Mouse (Mus musculus): ENCODE results near the gene C1qtnf9. TPM values are rescaled to one million over a fixed set of nuclear protein-coding genes. Genes with fewer than 3 reads are reported as not detected.

C1qtnf9 gene
- polyA plus RNA-seq, 1 experiment from 2014 or later, result 0.45 TPM

DNA sequence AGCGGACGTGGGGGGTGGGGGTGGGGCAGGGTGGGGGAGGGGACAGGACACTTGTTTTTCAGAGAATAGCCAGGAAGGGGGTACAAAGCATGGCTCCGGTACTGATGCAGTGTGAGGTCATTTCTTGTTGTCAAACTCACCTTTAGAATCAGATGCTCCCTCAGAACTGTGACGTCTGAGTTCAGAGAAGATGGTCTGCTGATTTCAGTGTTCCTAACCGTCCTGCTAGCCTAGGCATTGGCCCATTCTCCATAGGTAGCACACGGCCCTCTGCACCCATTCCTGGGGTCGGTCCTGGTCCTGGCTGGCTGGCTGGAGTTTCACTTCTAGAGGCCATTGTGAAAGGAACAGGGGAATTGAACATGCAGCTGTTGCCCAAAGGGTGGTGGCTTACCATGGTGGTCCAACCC, 30.7 kb upstream of the C1qtnf9 start:
- no peak overlapping the region for H3K4me3 ChIP-seq (replicated peaks)
- H3K36me3 ChIP-seq, result no peaks in the 10 kb centered on the region
- no peaks in the 10 kb centered on the region for H3K27me3 ChIP-seq
- WGBS, result 27% methylated on average over 7 of the region's 7 CpGs
- H3K4me1 ChIP-seq (replicated peaks), result peaks cover 75% of the 10 kb centered on the region
- peak overlapping the region; percentile 90 for H3K27ac ChIP-seq
- H3K9me3 ChIP-seq, result no peaks in the 10 kb centered on the region
- ATAC-seq (ENCODE audit: insufficient number of reproducible peaks, insufficient read depth, low FRiP score, low TSS enrichment, low read depth), result no peak
- H3K4me2 ChIP-seq, result peak overlapping the region; percentile 15; the same call in 1 of the 2 replicates
- H3K9ac ChIP-seq (replicated peaks), result 0 out of 2 replicates have a peak overlapping the region, but pooled peaks have one; percentile 18

DNA sequence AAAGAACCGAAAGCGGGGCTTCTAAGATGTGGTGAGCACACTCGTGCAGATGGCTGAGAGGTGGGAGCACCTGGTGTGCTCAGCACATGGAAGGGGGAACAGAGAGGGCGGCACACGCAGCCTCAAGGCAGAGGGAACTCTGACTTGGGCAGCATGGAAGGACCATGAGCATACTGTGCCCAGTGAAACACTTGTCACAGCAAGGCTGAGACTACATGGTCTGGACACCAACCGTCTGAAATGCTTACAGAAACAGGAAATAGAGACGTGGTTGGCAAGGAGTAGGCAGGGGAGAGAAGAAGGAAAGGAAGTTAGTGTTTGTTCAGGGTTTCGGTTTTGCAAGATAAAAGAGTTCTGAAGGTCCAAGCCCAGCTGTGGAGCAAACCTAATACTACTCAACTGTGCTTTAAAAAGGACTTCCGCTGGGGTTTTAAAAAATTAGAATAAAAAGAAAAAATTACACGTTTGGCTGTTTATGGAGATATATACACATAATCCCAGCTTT, 29.4 kb upstream of the C1qtnf9 start:
- peak overlapping the region; percentile 90 for H3K27ac ChIP-seq
- peaks cover 67% of the 10 kb centered on the region for H3K4me1 ChIP-seq (replicated peaks)
- no peak overlapping the region for H3K4me3 ChIP-seq (replicated peaks)
- no peak for ATAC-seq (ENCODE audit: insufficient number of reproducible peaks, insufficient read depth, low FRiP score, low TSS enrichment, low read depth)
- H3K9ac ChIP-seq (replicated peaks), result no peak overlapping the region
- no peaks in the 10 kb centered on the region for H3K36me3 ChIP-seq
- no peaks in the 10 kb centered on the region for H3K27me3 ChIP-seq
- H3K9me3 ChIP-seq, result no peaks in the 10 kb centered on the region
- H3K4me2 ChIP-seq, result no peak overlapping the region
- 62% methylated on average over 10 of the region's 10 CpGs for WGBS

DNA sequence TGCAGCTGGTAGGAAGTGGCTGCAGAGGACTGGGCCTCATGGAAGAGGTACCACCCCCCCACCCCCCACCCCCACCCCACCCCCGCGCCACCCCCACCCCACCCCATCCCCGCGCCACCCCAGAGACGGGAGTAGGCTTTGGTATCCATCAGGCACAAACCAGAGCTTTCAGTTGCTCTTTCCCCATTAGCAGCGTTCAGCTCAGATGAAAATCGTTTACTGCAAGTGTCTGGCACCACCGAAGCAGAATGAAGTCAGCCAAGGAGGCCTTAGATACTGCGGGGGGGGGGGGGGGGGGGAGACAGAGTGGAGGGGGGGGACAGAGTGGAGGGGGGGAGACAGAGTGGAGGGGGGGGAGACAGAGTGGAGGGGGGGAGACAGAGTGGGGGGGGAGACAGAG, 28.8 kb upstream of the C1qtnf9 start:
- H3K36me3 ChIP-seq, result no peaks in the 10 kb centered on the region
- H3K4me1 ChIP-seq (replicated peaks), result peaks cover 67% of the 10 kb centered on the region
- H3K9ac ChIP-seq (replicated peaks), result no peak overlapping the region
- H3K9me3 ChIP-seq, result no peaks in the 10 kb centered on the region
- H3K4me2 ChIP-seq, result 0 out of 2 replicates have a peak overlapping the region, but pooled peaks have one; percentile 7
- ATAC-seq (ENCODE audit: insufficient number of reproducible peaks, insufficient read depth, low FRiP score, low TSS enrichment, low read depth), result no peak
- H3K27me3 ChIP-seq, result no peaks in the 10 kb centered on the region
- no peak overlapping the region for H3K4me3 ChIP-seq (replicated peaks)
- WGBS, result 7% methylated on average over 8 of the region's 9 CpGs
- H3K27ac ChIP-seq, result peak overlapping the region; percentile 90

DNA sequence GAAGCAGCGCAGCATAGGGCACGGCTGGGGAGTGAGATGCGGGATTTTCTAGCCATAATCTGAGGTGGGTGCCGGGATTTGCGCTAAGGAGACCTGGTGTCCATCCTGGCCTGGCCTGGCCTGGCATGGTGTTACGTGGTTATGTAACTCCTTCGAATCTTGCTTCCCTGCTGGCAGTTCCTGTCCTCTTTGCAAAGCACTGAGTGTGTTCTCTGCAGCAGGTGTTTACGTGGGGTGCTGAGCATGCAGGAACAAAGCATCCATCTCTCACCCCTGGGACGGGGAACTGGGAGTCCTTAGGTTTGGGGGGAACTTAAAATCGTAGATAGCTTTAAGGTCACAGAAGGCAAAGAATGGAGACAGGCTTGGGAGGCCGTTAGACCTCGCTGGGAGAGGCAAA, 28.3 kb upstream of the C1qtnf9 start:
- Histone ChIP-seq H3K9ac (replicated peaks) (no peak overlapping the region), H3K4me2 (0 out of 2 replicates have a peak overlapping the region, but pooled peaks have one; percentile 7), H3K27me3 (no peaks in the 10 kb centered on the region), H3K4me1 (replicated peaks) (peaks cover 68% of the 10 kb centered on the region), H3K27ac (peak overlapping the region; percentile 90), H3K4me3 (replicated peaks) (no peak overlapping the region), H3K9me3 (no peaks in the 10 kb centered on the region), H3K36me3 (no peaks in the 10 kb centered on the region)
- 56% methylated on average over 12 of the region's 12 CpGs for WGBS
- no peak for ATAC-seq (ENCODE audit: insufficient number of reproducible peaks, insufficient read depth, low FRiP score, low TSS enrichment, low read depth)

DNA sequence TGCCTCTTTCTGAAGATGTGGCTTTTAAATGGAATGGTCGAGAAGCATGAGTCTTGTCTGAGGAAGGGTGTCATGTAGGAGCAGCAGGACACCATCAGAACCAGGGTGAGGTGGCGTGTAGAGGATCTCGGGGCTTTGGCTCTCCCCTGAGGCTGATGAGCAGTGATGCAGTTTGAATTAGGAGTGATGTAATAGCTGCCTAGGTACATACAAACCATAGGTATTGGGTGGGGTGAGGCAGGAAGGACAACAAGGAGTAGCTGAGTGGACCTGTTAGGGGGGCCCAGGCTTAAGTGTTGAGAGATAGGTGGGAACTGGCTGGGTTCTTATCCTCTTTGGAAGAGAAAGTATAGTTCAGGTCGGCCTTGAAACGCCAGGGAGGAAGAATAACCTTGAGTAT, 27.4 kb upstream of the C1qtnf9 start:
- no peak for ATAC-seq (ENCODE audit: insufficient number of reproducible peaks, insufficient read depth, low FRiP score, low TSS enrichment, low read depth)
- H3K36me3 ChIP-seq, result no peaks in the 10 kb centered on the region
- H3K4me1 ChIP-seq (replicated peaks), result peaks cover 70% of the 10 kb centered on the region

DNA sequence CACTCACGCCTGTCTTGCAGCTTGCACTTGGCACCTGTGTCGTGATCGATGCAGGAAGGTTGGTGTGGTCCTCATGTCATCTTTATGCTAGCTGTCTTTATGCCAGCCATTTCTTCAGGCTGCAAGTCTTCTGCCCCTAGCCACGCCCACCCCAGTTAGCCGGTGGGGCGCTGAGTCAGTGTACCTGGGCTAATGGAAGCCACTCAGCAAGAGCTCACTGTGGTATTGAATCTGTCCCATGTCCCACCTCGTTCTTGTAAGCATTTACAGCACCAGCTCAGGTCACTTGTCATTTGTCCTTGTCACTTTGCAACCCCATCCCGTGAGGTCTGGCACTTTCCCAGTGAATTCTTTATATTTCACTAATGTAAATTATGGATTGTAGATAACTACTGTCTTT, 26.9 kb upstream of the C1qtnf9 start:
- H3K9me3 ChIP-seq, result no peaks in the 10 kb centered on the region
- peaks cover 69% of the 10 kb centered on the region for H3K4me1 ChIP-seq (replicated peaks)
- ATAC-seq (ENCODE audit: insufficient number of reproducible peaks, insufficient read depth, low FRiP score, low TSS enrichment, low read depth), result no peak
- no peak overlapping the region for H3K4me2 ChIP-seq
- H3K36me3 ChIP-seq, result no peaks in the 10 kb centered on the region
- 73% methylated on average over 8 of the region's 8 CpGs for WGBS
- H3K4me3 ChIP-seq (replicated peaks), result no peak overlapping the region
- no peaks in the 10 kb centered on the region for H3K27me3 ChIP-seq
- no peak overlapping the region for H3K9ac ChIP-seq (replicated peaks)
- H3K27ac ChIP-seq, result 0 out of 2 replicates have a peak overlapping the region, but pooled peaks have one; percentile 62

More for the DNA sequence above, 27.4 kb upstream of the C1qtnf9 start:
- H3K9ac ChIP-seq (replicated peaks), result no peak overlapping the region
- H3K4me3 ChIP-seq (replicated peaks), result no peak overlapping the region
- H3K27ac ChIP-seq, result no peak overlapping the region
- no peak overlapping the region for H3K4me2 ChIP-seq
- no peaks in the 10 kb centered on the region for H3K9me3 ChIP-seq
- no peaks in the 10 kb centered on the region for H3K27me3 ChIP-seq
- 85% methylated on average over 5 of the region's 5 CpGs for WGBS

DNA sequence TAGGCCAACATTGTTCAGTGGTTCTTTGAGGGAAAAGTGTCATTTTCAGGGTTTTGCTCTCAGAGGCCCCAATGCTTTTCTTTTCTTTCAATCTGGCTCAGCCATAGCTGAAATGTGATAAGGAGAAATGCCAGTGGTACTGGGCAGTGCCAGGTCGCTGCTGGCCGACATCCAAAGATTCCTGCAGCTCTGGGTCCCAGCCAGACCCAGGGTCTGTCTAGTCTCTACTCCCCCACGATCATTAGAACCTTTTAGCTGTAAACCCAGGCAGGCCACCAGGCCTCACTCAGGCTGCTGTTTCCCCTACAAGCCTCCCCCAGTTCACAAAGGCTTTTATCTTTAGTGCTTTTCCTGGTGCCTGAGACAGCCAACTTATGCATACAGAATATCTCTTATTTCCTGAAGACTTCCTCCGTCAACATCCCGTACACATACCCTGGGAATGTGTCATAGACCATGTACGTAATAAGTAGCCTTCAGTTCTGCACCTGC, 26.4 kb upstream of the C1qtnf9 start:
- Histone ChIP-seq H3K4me3 (replicated peaks) (no peak overlapping the region), H3K4me1 (replicated peaks) (peaks cover 64% of the 10 kb centered on the region), H3K9me3 (no peaks in the 10 kb centered on the region), H3K9ac (replicated peaks) (no peak overlapping the region), H3K27ac (peak overlapping the region; percentile 62), H3K27me3 (no peaks in the 10 kb centered on the region), H3K36me3 (peaks cover 4% of the 10 kb centered on the region), H3K4me2 (no peak overlapping the region)
- ATAC-seq (ENCODE audit: insufficient number of reproducible peaks, insufficient read depth, low FRiP score, low TSS enrichment, low read depth), result no peak
- 70% methylated on average over 6 of the region's 6 CpGs for WGBS

DNA sequence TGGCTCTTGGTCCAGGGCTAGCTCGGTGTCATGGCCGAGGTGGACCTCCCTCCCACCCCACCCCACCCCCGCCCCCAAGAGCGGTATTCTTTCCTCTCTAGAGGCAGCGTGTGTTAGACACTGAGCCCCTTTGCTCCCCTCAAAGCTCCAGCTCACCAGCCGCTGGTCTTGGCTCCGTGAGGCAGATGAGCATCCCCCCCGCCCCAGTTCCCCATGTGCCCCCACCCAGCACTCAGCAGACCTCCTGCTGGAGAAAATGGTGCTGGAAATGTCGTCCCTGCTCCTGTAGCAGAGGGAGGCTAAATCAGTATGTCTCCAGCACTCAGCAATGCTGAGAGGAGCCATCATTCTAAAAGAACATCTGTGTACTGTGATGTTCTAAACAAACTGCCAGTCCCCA, 24.3 kb upstream of the C1qtnf9 start:
- no peak for ATAC-seq (ENCODE audit: insufficient number of reproducible peaks, insufficient read depth, low FRiP score, low TSS enrichment, low read depth)
- no peak overlapping the region for H3K9ac ChIP-seq (replicated peaks)
- no peak overlapping the region for H3K4me3 ChIP-seq (replicated peaks)
- peaks cover 42% of the 10 kb centered on the region for H3K4me1 ChIP-seq (replicated peaks)
- no peak overlapping the region for H3K4me2 ChIP-seq
- no peaks in the 10 kb centered on the region for H3K9me3 ChIP-seq
- peaks cover 10% of the 10 kb centered on the region for H3K36me3 ChIP-seq
- no peak overlapping the region for H3K27ac ChIP-seq
- no peaks in the 10 kb centered on the region for H3K27me3 ChIP-seq
- 74% methylated on average over 9 of the region's 9 CpGs for WGBS

DNA sequence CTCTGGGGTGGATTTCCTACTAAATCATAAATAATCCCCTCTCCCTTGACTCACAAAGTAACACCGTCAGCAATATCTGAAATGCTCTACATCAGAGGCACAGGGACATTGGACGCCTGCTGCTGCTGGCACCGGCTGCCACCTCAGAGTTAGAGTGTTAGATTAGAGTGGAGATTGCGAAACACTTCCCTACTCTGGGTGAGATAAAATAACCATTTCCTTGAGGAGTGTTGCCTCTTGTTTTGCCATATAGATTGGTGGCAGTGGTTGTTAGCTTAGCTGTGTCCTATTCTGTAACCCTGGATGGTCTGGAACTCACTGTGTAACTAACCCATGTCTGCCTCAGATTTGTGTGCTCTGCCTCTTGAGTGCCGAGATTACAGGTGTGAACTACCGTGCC, 22.7 kb upstream of the C1qtnf9 start:
- 82% methylated on average over 6 of the region's 6 CpGs for WGBS
- H3K36me3 ChIP-seq, result peaks cover 14% of the 10 kb centered on the region
- ATAC-seq (ENCODE audit: insufficient number of reproducible peaks, insufficient read depth, low FRiP score, low TSS enrichment, low read depth), result no peak
- no peaks in the 10 kb centered on the region for H3K9me3 ChIP-seq
- H3K27me3 ChIP-seq, result no peaks in the 10 kb centered on the region
- H3K4me1 ChIP-seq (replicated peaks), result peaks cover 27% of the 10 kb centered on the region
- H3K9ac ChIP-seq (replicated peaks), result no peak overlapping the region
- H3K27ac ChIP-seq, result 0 out of 2 replicates have a peak overlapping the region, but pooled peaks have one; percentile 4
- H3K4me2 ChIP-seq, result no peak overlapping the region
- no peak overlapping the region for H3K4me3 ChIP-seq (replicated peaks)

DNA sequence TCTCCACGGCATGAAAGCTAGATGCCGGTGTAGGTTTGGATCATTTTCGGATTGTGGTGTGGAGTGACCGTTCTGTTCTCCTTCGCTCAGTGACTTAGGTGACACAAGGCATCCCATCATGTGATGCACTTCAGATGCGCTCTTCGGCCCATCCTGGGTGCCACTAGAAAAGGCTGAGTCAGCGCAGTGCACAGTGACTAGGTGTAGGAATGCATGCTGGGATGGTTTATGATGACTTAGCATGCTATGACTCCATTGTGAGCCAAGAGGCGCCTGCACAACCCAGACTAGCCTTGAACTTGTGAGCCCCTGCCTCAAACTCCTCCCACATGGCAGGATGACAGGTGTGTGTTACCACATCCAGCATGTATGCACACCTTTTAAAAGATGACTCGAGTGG, 21.8 kb upstream of the C1qtnf9 start:
- Histone ChIP-seq H3K4me2 (no peak overlapping the region), H3K4me3 (replicated peaks) (no peak overlapping the region), H3K27ac (no peak overlapping the region), H3K9me3 (no peaks in the 10 kb centered on the region), H3K9ac (replicated peaks) (no peak overlapping the region), H3K4me1 (replicated peaks) (peaks cover 23% of the 10 kb centered on the region), H3K36me3 (peaks cover 14% of the 10 kb centered on the region), H3K27me3 (no peaks in the 10 kb centered on the region)
- no peak for ATAC-seq (ENCODE audit: insufficient number of reproducible peaks, insufficient read depth, low FRiP score, low TSS enrichment, low read depth)
- WGBS, result 94% methylated on average over 10 of the region's 10 CpGs

DNA sequence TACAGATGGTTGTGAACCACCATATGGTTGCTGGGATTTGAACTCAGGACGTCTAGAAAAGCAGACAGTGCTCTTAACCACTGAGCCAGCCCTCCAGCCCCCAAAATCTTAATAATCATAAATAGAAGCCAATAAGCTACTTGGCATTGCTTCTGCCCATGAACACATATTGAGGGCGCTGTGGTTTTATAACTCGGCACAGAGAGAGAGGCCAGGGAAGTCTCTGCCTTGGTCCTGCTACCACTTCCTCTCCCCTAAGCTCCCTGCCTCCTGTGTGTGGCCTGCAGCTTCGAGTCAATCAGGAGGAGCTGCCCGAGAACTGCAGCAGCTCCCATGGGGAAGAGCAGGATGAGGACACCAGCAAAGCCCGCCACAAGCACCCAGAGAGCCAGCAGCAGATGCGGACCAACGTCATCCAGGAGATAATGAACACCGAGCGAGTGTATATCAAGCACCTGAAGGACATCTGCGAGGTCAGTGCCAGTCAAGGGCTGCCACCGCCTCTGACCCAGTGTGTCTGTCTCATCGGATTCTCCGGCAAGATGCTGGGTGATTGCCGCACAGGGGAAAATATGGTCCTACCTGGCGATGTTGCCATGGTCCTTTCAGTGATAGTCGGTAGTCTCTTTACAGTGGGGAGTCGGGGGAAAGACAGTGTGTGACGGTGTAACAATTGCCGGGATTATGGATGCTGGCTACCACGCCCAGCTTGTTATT, 20.6 kb upstream of the C1qtnf9 start:
- H3K4me2 ChIP-seq, result no peak overlapping the region
- peaks cover 20% of the 10 kb centered on the region for H3K36me3 ChIP-seq
- no peak overlapping the region for H3K27ac ChIP-seq
- no peaks in the 10 kb centered on the region for H3K27me3 ChIP-seq
- WGBS, result 89% methylated on average over 21 of the region's 21 CpGs
- H3K4me1 ChIP-seq (replicated peaks), result peaks cover 12% of the 10 kb centered on the region
- ATAC-seq (ENCODE audit: insufficient number of reproducible peaks, insufficient read depth, low FRiP score, low TSS enrichment, low read depth), result no peak
- H3K9me3 ChIP-seq, result no peaks in the 10 kb centered on the region
- H3K4me3 ChIP-seq (replicated peaks), result no peak overlapping the region
- no peak overlapping the region for H3K9ac ChIP-seq (replicated peaks)

All from limb, embryonic 12.5 days (tissue).